Mouse (Mus musculus): ENCODE measurements around the gene Gm19345. TPM values are rescaled to one million over a fixed set of nuclear protein-coding genes. Genes with fewer than 3 reads are reported as not detected.

Gm19345 gene
- total RNA-seq, 2 experiments from 2014 or later: not detected

DNA sequence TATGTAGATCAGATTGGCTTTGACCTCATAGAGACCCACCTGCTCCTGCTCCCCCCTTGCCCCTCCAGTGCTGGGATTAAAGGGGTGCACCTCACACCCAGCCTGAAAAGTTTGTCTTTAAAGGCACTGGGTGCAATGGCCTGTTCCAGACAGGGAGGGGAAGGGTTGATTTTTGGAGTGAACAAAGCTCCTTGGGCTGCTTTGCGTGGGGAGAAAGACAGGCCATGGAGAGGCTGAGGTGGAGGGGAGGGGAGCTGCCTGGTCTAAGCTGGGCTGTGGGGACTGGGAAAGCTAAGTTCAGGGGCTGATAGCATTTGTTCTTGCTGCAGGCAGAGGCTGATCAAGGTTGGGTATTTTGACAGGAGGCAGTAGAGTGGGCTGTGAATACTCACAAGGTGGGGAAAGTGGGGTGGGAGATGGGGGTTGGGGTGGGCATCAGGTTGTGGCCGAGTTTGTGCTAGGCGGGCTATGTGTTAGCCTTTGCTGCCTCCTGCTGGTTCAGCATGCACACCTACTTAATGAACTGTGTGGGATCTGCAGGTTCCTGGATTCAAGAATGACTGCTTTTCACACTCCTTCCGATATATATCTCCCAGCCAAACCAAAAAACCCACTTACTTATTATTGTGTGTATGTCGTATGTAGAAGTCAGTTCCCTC, 20.3 kb downstream of the Gm19345 start:
- DNase-seq: peak; percentile 67

DNA sequence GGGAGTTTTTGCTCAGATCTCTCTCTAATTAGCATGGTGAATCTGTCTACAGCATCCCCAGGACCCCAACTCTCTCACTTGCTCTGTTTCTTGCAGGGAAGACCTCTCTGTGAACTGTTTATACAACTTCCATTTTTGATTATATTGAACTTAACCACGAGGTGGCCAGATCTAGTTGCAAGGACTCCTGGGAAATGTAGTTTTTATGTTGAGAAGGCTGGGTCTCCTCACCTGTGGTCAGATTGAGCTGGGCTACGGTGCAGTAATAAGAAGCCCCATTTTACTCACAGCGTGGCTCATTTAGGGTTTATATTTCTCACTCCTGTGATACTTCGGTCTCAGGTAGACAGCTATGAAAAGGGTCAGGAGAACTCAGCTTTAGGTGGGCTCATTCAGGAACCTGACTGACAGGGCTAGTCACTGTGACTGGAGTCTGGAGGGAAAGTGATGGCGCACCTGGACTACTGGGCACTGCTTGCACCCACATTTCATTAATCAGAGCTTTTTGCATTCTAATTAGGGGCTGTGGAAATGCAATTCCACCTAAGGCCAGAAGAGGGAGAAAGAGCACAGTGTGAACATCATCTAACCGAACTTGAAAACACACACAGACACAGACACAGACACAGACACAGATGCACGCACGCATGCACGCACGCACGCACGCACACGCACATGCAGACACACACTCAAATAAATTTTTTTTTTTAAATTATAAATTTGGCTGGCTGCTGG, 24.3 kb downstream of the Gm19345 start:
- peak; percentile 59 for DNase-seq

DNA sequence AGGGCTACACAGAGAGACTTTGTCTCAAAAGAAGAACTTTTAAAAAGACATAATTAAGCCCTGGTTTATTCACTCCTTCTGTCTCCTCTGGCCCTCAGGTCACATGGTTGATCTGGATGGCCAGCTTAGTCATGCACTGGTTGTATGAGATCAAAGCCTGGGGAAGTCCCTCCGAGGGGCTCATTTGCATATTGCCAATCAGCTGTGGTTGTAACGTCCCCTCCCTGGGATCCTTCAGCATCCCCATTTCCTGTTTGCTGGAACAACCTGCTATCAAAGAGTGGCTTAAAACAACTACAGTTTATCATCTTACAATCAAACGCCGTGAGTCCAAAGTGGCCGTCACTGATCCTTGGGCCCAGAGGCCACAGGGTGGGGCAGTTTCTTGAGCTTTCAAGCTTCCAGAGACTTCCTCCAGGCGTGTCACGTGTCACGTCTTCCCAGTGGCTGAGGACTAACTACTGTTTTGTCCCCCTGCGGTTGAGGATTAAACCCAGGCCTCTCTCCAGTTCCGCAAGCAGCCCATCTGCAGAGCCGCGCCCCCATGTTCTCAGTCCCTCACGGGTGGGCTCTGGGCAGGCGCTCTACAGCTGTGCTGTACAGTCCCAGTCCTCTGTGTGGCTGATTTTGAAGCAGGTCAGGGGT, 25.1 kb downstream of the Gm19345 start:
- no peak for DNase-seq

DNA sequence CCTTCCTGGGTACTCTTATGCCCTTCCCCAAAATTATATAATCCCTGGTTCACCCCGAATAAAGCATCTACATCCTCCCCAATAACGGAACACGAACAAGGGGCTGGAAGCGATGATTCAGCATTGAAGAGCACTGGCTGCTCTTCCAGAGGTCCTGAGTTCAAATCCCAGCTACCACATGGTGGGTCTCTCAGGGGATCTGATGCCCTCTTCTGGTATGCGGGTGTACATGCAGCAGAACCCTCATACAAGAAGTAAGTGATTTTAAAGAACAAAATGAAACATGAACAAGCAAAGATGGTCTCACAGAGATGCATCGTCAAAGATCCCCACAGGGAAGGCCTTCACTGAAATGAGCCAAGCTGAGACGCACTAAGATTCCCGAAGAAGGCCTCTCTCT, 29.0 kb downstream of the Gm19345 start:
- DNase-seq: no peak

DNA sequence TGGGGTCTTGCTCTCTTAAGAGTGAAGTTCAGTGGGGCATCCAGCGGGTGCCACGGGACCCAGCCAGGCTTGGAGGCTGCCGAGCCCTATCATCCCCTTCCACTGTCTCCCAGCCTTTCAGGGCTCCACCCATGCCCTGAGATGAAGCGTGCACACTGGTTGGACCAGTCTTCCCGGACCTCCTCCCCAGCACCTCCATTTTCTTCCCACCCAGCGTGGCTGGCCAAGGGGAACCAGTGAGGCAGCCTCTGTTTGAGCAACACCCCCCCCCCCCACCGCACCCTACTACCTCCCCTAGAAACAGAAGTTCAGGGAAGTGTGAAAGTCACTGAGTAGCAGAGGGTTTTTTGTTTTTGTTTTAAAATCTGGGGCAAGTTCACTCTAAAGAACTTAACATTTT, 36.0 kb downstream of the Gm19345 start, which contains the start of gene Ceacam19:
Ceacam19 (minus strand) TSS at position 117 of the 400 bp plus-strand sequence.
- no peak for DNase-seq

DNA sequence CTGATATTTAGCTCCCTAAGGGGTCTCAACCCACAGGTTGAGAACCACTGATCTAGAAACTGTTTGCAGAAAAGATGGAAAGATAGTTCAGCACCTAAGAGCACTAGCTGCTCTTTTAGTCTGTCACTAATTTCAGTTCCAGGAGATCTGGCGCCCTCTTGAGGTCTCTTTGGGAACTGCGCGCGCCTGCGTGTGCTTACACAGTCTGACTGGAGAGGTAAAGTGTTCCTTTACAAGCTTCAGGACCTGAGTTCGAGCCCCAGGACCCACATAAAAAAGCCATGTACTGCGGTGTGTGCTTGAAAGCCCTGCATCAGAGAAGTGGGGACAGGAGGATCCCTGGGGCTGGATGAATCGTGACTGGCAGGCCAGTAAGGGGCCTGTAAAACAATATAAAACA, 38.1 kb downstream of the Gm19345 start:
- peak; percentile 67 for DNase-seq

Other genes starting within 250 kb of the Gm19345 start
- 10 to 100 TPM; 33.0 to 33.7 TPM for gene Clasrp, start 247.5 kb upstream of the Gm19345 start, total RNA-seq (2021)
- 1 to 10 TPM; 8.1 to 9.1 TPM for gene Relb, start 222.6 kb upstream of the Gm19345 start, total RNA-seq (2021)
- gene Clptm1, start 187.0 kb upstream of the Gm19345 start, total RNA-seq (2021): 10 to 100 TPM; 98.0 to 99.1 TPM
- under 1 TPM in 1 of 2 experiments, not detected in 1; 0.52 TPM for gene Apoc2, start 174.1 kb upstream of the Gm19345 start, total RNA-seq (2021)
- gene Gm44805, start 170.6 kb upstream of the Gm19345 start, total RNA-seq (2021): not detected
- gene Apoc4, start 170.5 kb upstream of the Gm19345 start, total RNA-seq (2021): not detected
- 1 to 10 TPM; 1.9 to 3.0 TPM for gene Apoc1, start 159.3 kb upstream of the Gm19345 start, total RNA-seq (2021)
- gene Apoe, start 152.8 kb upstream of the Gm19345 start, total RNA-seq (2021): 100 to 1,000 TPM; 198 to 213 TPM
- 100 to 1,000 TPM; 147 to 153 TPM for gene Tomm40, start 136.6 kb upstream of the Gm19345 start, total RNA-seq (2021)
- gene Nectin2, start 101.5 kb upstream of the Gm19345 start, total RNA-seq (2021): 10 to 100 TPM; 41.7 to 45.4 TPM
- gene Bcam, start 81.0 kb upstream of the Gm19345 start, total RNA-seq (2021): 100 to 1,000 TPM; 263 to 285 TPM
- gene Cblc, start 55.2 kb upstream of the Gm19345 start, total RNA-seq (2021): not detected
- 1 to 10 TPM; 4.0 TPM for gene Bcl3, start 29.2 kb upstream of the Gm19345 start, total RNA-seq (2021)
- gene Ceacam16, start 9.3 kb downstream of the Gm19345 start, total RNA-seq (2021): under 1 TPM in 1 of 2 experiments, not detected in 1; 0.38 TPM
- not detected for gene Ceacam19, start 36.0 kb downstream of the Gm19345 start, total RNA-seq (2021)
- gene Pvr, start 69.2 kb downstream of the Gm19345 start, total RNA-seq (2021): 10 to 100 TPM; 25.7 to 28.3 TPM
- 1 to 10 TPM; 2.2 to 2.6 TPM for gene Igsf23, start 98.8 kb downstream of the Gm19345 start, total RNA-seq (2021)
- gene Ceacam20, start 113.4 kb downstream of the Gm19345 start, total RNA-seq (2021): not detected
- gene Nlrp9b, start 139.5 kb downstream of the Gm19345 start, total RNA-seq (2021): not detected
- gene Vmn1r91, start 247.7 kb downstream of the Gm19345 start, total RNA-seq (2021): not detected